Mouse (Mus musculus): ENCODE results near the gene Adgrv1. TPM values are rescaled to one million over a fixed set of nuclear protein-coding genes. Genes with fewer than 3 reads are reported as not detected.

Adgrv1 gene
- polyA plus RNA-seq, 1 experiment from 2014 or later, result 0.83 TPM

- Histone ChIP-seq H3K27me3 (replicated peaks) (no peaks in the 10 kb centered on the region), H3K9me3 (no peaks in the 10 kb centered on the region), H3K36me3 (no peaks in the 10 kb centered on the region), H3K4me3 (replicated peaks) (no peak overlapping the region), H3K27ac (peak overlapping the region; percentile 48), H3K4me2 (replicated peaks) (0 out of 2 replicates have a peak overlapping the region, but pooled peaks have one; percentile 9), H3K9ac (no peak overlapping the region; the same call in 1 of the 2 replicates), H3K4me1 (replicated peaks) (peaks cover 16% of the 10 kb centered on the region; the same call in 1 of the 2 replicates)
- ATAC-seq, result peak; percentile 83
- 23% methylated on average over 11 of the region's 11 CpGs for WGBS
Observed at GRCm38 (mm10) chr13:81136652-81137422, 496.1 kb downstream of the Adgrv1 start.

DNA sequence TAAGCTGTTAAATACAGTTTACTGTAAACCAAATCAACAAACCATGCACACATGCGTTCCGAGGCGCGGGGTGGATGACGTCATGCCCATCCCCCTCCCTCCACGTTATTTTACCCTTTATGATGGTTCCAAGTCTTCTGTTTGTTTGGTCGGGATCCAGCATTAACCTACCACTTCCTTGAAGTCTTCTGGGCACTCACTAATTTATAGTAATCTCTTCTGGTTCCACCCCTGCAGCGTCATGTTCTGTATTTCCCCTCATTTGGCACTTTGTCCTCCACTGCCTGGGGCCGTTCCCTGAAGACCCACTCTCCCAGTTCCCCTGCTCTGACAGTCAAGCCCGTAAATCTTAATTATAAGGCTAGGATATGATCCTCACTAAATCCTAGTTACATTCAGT lies 497.0 kb downstream of the Adgrv1 start:
- WGBS, result 51% methylated on average over 10 of the region's 10 CpGs
- H3K4me2 ChIP-seq (replicated peaks), result no peak overlapping the region
- no peak overlapping the region for H3K4me3 ChIP-seq (replicated peaks)
- H3K27ac ChIP-seq, result peak overlapping the region; percentile 48; the same call in 1 of the 2 replicates
- H3K36me3 ChIP-seq, result no peaks in the 10 kb centered on the region
- no peaks in the 10 kb centered on the region for H3K27me3 ChIP-seq (replicated peaks)
- H3K9me3 ChIP-seq, result no peaks in the 10 kb centered on the region
- no peak overlapping the region for H3K9ac ChIP-seq
- H3K4me1 ChIP-seq (replicated peaks), result peaks cover 18% of the 10 kb centered on the region; the same call in 1 of the 2 replicates
- peak; percentile 7; the same call in 1 of the 2 replicates for ATAC-seq

- no peak overlapping the region for H3K4me3 ChIP-seq (replicated peaks)
- peaks cover 18% of the 10 kb centered on the region; the same call in 1 of the 2 replicates for H3K4me1 ChIP-seq (replicated peaks)
- no peak for ATAC-seq
- no peaks in the 10 kb centered on the region for H3K9me3 ChIP-seq
- no peak overlapping the region for H3K9ac ChIP-seq
- H3K27ac ChIP-seq, result no peak overlapping the region
- no peak overlapping the region for H3K4me2 ChIP-seq (replicated peaks)
- H3K36me3 ChIP-seq, result no peaks in the 10 kb centered on the region
- no peaks in the 10 kb centered on the region for H3K27me3 ChIP-seq (replicated peaks)
Observed at GRCm38 (mm10) chr13:81134412-81134811, 498.5 kb downstream of the Adgrv1 start.

- Histone ChIP-seq H3K9me3 (no peaks in the 10 kb centered on the region), H3K4me2 (replicated peaks) (no peak overlapping the region), H3K4me3 (replicated peaks) (no peak overlapping the region), H3K9ac (no peak overlapping the region), H3K36me3 (no peaks in the 10 kb centered on the region), H3K4me1 (replicated peaks) (peaks cover 18% of the 10 kb centered on the region; the same call in 1 of the 2 replicates), H3K27me3 (replicated peaks) (no peaks in the 10 kb centered on the region), H3K27ac (no peak overlapping the region)
- no peak for ATAC-seq
- WGBS, result 76% methylated on average over 4 of the region's 4 CpGs
Observed at GRCm38 (mm10) chr13:81133336-81133735, 499.6 kb downstream of the Adgrv1 start.

DNA sequence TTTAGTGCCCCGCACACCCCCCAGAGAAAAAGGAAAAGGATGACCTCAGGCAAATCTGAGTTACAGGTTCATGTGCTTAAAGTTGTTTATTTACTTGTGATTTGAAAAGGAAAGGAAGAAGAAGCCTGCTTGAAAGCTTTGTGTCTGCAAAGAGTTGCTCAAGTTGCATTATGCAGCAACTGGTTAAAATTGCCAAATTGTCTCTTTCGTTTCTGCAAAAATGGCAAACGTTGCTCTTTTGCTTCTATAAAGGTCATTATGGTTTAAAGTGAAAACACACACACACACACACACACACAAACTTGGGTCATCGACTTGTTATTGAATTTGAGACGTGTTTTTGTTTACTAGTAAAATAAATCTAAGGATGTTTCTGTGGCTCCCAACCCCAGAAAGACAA lies 500.3 kb downstream of the Adgrv1 start:
- Histone ChIP-seq H3K4me3 (replicated peaks) (no peak overlapping the region), H3K36me3 (no peaks in the 10 kb centered on the region), H3K27ac (no peak overlapping the region), H3K9me3 (no peaks in the 10 kb centered on the region), H3K4me2 (replicated peaks) (no peak overlapping the region), H3K9ac (no peak overlapping the region), H3K4me1 (replicated peaks) (peaks cover 18% of the 10 kb centered on the region; the same call in 1 of the 2 replicates), H3K27me3 (replicated peaks) (no peaks in the 10 kb centered on the region)
- ATAC-seq, result no peak
- WGBS, result 60% methylated on average over 5 of the region's 5 CpGs

DNA sequence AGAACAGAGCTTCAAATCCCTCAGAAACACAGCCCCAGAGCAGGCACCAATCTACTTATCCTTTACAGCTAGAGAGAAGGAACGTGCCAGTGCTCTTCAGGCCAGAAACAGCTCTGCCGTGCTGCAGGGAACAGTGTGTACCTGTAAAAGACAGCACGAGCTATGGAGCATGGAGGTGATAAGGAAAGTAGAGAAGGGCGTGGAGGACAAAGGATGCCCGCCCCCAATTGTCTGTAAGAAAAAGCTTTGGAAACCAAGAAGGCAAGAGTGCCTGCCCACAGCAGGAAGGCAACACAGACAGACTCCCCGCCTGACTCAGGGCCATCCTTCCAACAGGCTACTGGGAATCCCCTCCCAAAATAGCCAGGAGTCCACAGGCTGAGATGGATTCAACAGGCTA lies 501.1 kb downstream of the Adgrv1 start:
- H3K27me3 ChIP-seq (replicated peaks), result no peaks in the 10 kb centered on the region
- WGBS, result 47% methylated on average over 6 of the region's 6 CpGs
- H3K4me2 ChIP-seq (replicated peaks), result no peak overlapping the region
- no peak overlapping the region for H3K4me3 ChIP-seq (replicated peaks)
- H3K9me3 ChIP-seq, result no peaks in the 10 kb centered on the region
- peak; percentile 72 for ATAC-seq
- H3K4me1 ChIP-seq (replicated peaks), result peaks cover 12% of the 10 kb centered on the region; the same call in 1 of the 2 replicates
- no peaks in the 10 kb centered on the region for H3K36me3 ChIP-seq
- no peak overlapping the region for H3K9ac ChIP-seq
- H3K27ac ChIP-seq, result no peak overlapping the region

GRCm38 (mm10) chr13:81130742-81131524 lies 502.0 kb downstream of the Adgrv1 start:
- Histone ChIP-seq H3K27ac (no peak overlapping the region), H3K4me1 (replicated peaks) (0 out of 2 replicates have a peak, but pooled peaks cover 6% of the 10 kb centered on the region), H3K36me3 (no peaks in the 10 kb centered on the region), H3K4me2 (replicated peaks) (no peak overlapping the region), H3K9ac (no peak overlapping the region), H3K27me3 (replicated peaks) (no peaks in the 10 kb centered on the region), H3K9me3 (no peaks in the 10 kb centered on the region), H3K4me3 (replicated peaks) (no peak overlapping the region)
- ATAC-seq, result no peak
- WGBS, result 57% methylated on average over 4 of the region's 4 CpGs

DNA sequence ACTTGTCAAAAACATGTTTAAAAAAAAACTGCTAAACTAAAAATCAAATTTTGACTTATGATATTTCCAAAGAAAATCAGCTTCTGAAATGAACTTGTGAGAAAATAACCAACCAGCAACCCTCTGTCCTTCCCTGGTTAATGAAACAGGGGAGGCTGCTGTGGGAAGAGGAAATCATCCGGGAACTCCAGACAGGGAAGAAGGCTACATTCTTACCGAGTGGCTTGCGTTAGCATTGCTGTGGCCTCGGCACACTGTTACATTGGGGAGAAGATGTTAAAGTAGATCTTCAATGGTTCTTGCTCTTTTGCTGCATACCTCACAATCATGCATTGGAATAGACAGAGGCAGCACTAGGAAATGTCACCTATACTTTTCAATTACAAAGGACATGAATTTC lies 507.1 kb downstream of the Adgrv1 start:
- Histone ChIP-seq H3K4me3 (replicated peaks) (no peak overlapping the region), H3K36me3 (no peaks in the 10 kb centered on the region), H3K4me2 (replicated peaks) (no peak overlapping the region), H3K9me3 (no peaks in the 10 kb centered on the region), H3K27me3 (replicated peaks) (no peaks in the 10 kb centered on the region), H3K9ac (no peak overlapping the region), H3K27ac (no peak overlapping the region), H3K4me1 (replicated peaks) (no peaks in the 10 kb centered on the region)
- 70% methylated on average over 4 of the region's 4 CpGs for WGBS
- no peak for ATAC-seq

DNA sequence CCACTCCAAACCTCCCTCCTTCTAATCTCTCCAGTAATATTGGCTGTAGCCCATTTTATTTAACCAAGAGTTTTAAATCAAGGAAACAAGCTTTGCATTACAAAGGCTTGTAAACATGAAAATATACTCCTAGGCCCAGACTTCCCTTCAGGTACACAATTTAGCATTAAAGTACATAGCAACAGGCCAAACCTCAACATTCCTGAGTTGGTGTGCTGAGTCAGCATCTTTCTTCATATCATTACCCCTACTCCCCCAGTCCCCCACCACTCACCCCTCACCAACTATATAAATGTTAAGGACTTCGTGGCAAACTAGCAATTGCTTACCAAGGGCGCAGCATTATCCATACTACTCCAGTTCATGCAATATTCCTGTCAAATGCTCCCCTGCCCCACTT lies 510.7 kb downstream of the Adgrv1 start:
- no peak for ATAC-seq
- H3K4me1 ChIP-seq (replicated peaks), result no peaks in the 10 kb centered on the region
- no peaks in the 10 kb centered on the region for H3K36me3 ChIP-seq
- no peaks in the 10 kb centered on the region for H3K9me3 ChIP-seq
- H3K4me3 ChIP-seq (replicated peaks), result no peak overlapping the region
- H3K27me3 ChIP-seq (replicated peaks), result no peaks in the 10 kb centered on the region
- H3K9ac ChIP-seq, result no peak overlapping the region
- WGBS, result 83% methylated on average over 2 of the region's 2 CpGs
- no peak overlapping the region for H3K4me2 ChIP-seq (replicated peaks)
- H3K27ac ChIP-seq, result no peak overlapping the region

- H3K27ac ChIP-seq, result no peak overlapping the region
- H3K9me3 ChIP-seq, result no peaks in the 10 kb centered on the region
- no peaks in the 10 kb centered on the region for H3K36me3 ChIP-seq
- no peak overlapping the region for H3K4me3 ChIP-seq (replicated peaks)
- WGBS, result 68% methylated on average over 4 of the region's 4 CpGs
- H3K4me2 ChIP-seq (replicated peaks), result no peak overlapping the region
- no peak for ATAC-seq
- no peaks in the 10 kb centered on the region for H3K27me3 ChIP-seq (replicated peaks)
- peaks cover 3% of the 10 kb centered on the region; the same call in 1 of the 2 replicates for H3K4me1 ChIP-seq (replicated peaks)
- no peak overlapping the region for H3K9ac ChIP-seq
Observed at GRCm38 (mm10) chr13:81110479-81110878, 522.5 kb downstream of the Adgrv1 start.

GRCm38 (mm10) chr13:81109676-81110075 lies 523.3 kb downstream of the Adgrv1 start:
- H3K9ac ChIP-seq, result no peak overlapping the region
- H3K4me1 ChIP-seq (replicated peaks), result peaks cover 3% of the 10 kb centered on the region; the same call in 1 of the 2 replicates
- no peak overlapping the region for H3K4me3 ChIP-seq (replicated peaks)
- no peak for ATAC-seq
- no peaks in the 10 kb centered on the region for H3K27me3 ChIP-seq (replicated peaks)
- no peaks in the 10 kb centered on the region for H3K9me3 ChIP-seq
- 63% methylated on average over 6 of the region's 6 CpGs for WGBS
- H3K4me2 ChIP-seq (replicated peaks), result no peak overlapping the region
- no peaks in the 10 kb centered on the region for H3K36me3 ChIP-seq
- no peak overlapping the region for H3K27ac ChIP-seq

DNA sequence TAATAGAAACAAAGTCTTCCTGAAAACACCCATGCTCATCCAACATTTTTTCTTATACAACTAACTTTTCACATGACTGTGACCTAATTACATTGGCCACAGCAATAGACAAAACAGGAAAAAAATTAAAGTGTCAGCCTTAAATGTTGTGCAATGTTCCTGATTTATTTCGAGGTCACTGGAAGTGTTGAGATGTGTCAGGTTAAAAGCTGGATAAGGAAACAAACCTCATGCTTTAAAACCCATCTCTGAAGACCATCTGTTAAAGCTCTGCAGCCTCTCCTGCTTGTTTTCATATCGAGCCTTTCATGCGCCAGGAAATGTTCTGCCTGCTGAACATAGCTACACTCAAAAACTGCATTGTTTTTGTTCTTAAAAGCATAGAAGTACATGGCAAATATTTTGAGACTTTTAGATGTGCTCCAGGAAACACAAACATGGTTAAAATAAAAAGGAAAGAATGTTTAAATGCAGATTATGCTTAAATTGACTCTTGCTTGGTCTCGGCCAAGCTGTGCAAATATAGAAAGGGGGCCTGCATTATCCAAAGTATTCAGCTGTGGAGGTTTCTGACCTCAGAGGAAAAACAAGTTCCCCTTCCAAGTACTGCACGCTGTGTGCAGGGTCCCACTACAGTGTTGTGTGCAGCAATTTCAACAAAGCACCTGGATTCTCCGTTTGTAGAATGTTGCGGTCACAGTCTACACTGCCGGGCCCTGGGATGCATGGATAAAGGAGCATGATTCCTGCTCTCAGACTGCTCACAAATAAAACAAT lies 524.2 kb downstream of the Adgrv1 start:
- Histone ChIP-seq H3K4me1 (replicated peaks) (peaks cover 8% of the 10 kb centered on the region; the same call in 1 of the 2 replicates), H3K9ac (no peak overlapping the region), H3K4me2 (replicated peaks) (no peak overlapping the region), H3K9me3 (no peaks in the 10 kb centered on the region), H3K36me3 (no peaks in the 10 kb centered on the region), H3K27ac (peak overlapping the region; percentile 42; the same call in 1 of the 2 replicates), H3K4me3 (replicated peaks) (no peak overlapping the region), H3K27me3 (replicated peaks) (no peaks in the 10 kb centered on the region)
- 39% methylated on average over 8 of the region's 8 CpGs for WGBS
- ATAC-seq, result peak; percentile 55

Measured in intestine, embryonic 15.5 days (tissue).